Mouse (Mus musculus) stomach, embryonic 14.5 days (tissue): ENCODE measurements around the gene Etfbkmt. TPM values are rescaled to one million over a fixed set of nuclear protein-coding genes. Genes with fewer than 3 reads are reported as not detected.
"Not testable (repeated sequence)": the region's sequence is repeated elsewhere in the genome, so short reads cannot be mapped to it uniquely, and the experiment has no call there.

Experiments used
- ATAC-seq: fragments of 200-750 bp; cut with Nextera tagmentation; 2 replicates; pipeline ENCODE4 v1.8.0; 2017; ENCODE audit warnings: low read depth, moderate TSS enrichment; ENCODE audit not compliant: insufficient number of reproducible peaks, insufficient read depth, low FRiP score
- H3K27ac ChIP-seq: fragments of 300-500 bp; sonication (generic); 2 replicates; pipeline ENCODE4 v1.5.1; 2014; ENCODE audit warnings: mild to moderate bottlenecking, low read length, moderate library complexity, mixed read lengths
- H3K27me3 ChIP-seq: fragments of 300-500 bp; sonication (generic); 2 replicates; pipeline ENCODE4 v1.6.1; 2014; ENCODE audit warnings: low read length, control low read depth, mixed read lengths; ENCODE audit not compliant: control insufficient read depth, insufficient read depth
- H3K36me3 ChIP-seq: fragments of 300-500 bp; sonication (generic); 2 replicates; pipeline ENCODE4 v1.6.1; 2014; ENCODE audit warnings: mild to moderate bottlenecking, control low read depth, low read length, moderate library complexity, mixed read lengths; ENCODE audit not compliant: control insufficient read depth, insufficient read depth
- H3K4me1 ChIP-seq: fragments of 300-500 bp; sonication (generic); 2 replicates; pipeline ENCODE4 v1.6.1; 2014; ENCODE audit warnings: low read length, control low read depth, mixed read lengths; ENCODE audit not compliant: control insufficient read depth, insufficient read depth
- H3K4me2 ChIP-seq: fragments of 300-500 bp; sonication (generic); replicated peaks from 2 replicates; pipeline ENCODE4 v1.6.1; 2014; ENCODE audit warnings: low read depth, low read length, control low read depth
- H3K4me3 ChIP-seq: fragments of 300-500 bp; sonication (generic); 2 replicates; pipeline ENCODE4 v1.5.1; 2014; ENCODE audit warnings: low read depth, low read length, control low read depth
- H3K9ac ChIP-seq: fragments of 300-500 bp; sonication (generic); replicated peaks from 2 replicates; pipeline ENCODE4 v1.6.1; 2014; ENCODE audit warnings: low read depth, mild to moderate bottlenecking, control low read depth, low read length, moderate library complexity, mixed read lengths
- H3K9me3 ChIP-seq: fragments of 300-500 bp; sonication (generic); 2 replicates; pipeline ENCODE4 v1.6.1; 2016; ENCODE audit warnings: low read depth, low read length, control low read depth; ENCODE audit not compliant: control insufficient read depth
- WGBS: fragments of 180-500 bp; shearing (Covaris S2); extraction: QIAGEN DNeasy Blood & Tissue Kit; methylation state at CpG from one replicate; pipeline ENCODE4 v1.1.7; 2014; 5-methylcytosine and 5-hydroxymethylcytosine counted together
- polyA plus RNA-seq: library from polyadenylated mRNA; unstranded; fragments of >200 nt; fragmentation: Nextera tagmentation; extraction: Ambion mirVana; gene quantifications from 2 replicates; pipeline ENCODE4 v1.2.1, GENCODE M21; 2014

The Etfbkmt gene
- polyA plus RNA-seq, 1 experiment from 2014 or later = 18.8 TPM

DNA sequence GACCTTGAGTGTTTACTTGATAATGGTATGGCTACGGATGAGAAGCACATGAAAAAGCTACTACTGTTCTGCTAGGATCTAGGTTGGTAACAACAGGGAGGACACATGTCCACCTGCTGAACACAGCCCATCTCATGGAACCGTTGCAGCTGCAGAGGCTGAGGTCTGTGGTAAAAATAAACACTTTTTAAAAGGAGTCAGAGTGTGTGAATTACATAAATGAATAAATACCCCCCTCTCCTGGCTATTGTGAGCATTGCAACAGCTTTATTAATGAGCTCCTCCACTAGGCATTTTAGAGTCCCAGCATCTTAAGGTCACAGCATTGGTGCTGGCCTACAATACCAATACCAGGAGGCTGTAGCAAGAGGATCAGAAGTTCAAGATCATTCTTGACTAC lies 19.8 kb upstream of the Etfbkmt start:
- Histone ChIP-seq H3K36me3 (no peaks in the 10 kb centered on the region), H3K4me3 (no peak overlapping the region), H3K9me3 (no peaks in the 10 kb centered on the region), H3K9ac (no peak overlapping the region), H3K4me2 (no peak overlapping the region), H3K27ac (no peak overlapping the region), H3K27me3 (no peaks in the 10 kb centered on the region), H3K4me1 (no peaks in the 10 kb centered on the region)
- ATAC-seq = peak; percentile 54; the same call in 1 of the 2 replicates
- 11% methylated on average over 2 of the region's 2 CpGs for WGBS

DNA sequence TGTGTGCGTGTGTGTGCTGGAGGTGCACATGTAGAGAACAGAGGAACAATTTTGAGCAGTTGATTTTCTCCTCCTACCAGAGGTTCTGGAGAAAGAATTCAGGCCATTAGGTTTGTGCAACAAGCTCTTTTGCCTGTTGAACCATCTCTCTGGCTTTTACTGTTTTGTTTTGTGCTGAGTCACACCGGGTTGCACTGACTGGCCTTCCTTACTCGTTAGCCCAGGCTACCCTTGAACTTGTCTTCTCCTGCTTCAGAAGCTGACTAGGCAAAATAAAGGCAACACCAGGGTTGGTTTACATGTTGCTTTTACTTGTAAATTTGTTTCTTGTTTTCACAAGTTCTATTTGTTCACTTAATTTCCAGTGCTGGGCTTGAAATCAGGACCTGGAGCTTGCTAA lies 16.6 kb upstream of the Etfbkmt start:
- no peaks in the 10 kb centered on the region for H3K27me3 ChIP-seq
- H3K4me2 ChIP-seq = no peak overlapping the region
- no peak overlapping the region for H3K27ac ChIP-seq
- no peak overlapping the region for H3K9ac ChIP-seq
- no peaks in the 10 kb centered on the region for H3K4me1 ChIP-seq
- H3K36me3 ChIP-seq = no peaks in the 10 kb centered on the region
- WGBS = 80% methylated on average over 3 of the region's 3 CpGs
- no peaks in the 10 kb centered on the region for H3K9me3 ChIP-seq
- no peak for ATAC-seq
- no peak overlapping the region for H3K4me3 ChIP-seq

GRCm38 (mm10) chr6:149126675-149127074 lies 13.0 kb upstream of the Etfbkmt start:
- Histone ChIP-seq H3K4me2 (no peak overlapping the region), H3K4me1 (no peaks in the 10 kb centered on the region), H3K4me3 (no peak overlapping the region), H3K27ac (no peak overlapping the region), H3K9ac (no peak overlapping the region), H3K27me3 (no peaks in the 10 kb centered on the region), H3K9me3 (no peaks in the 10 kb centered on the region), H3K36me3 (no peaks in the 10 kb centered on the region)
- WGBS = 68% methylated on average over 4 of the region's 4 CpGs
- ATAC-seq = no peak

GRCm38 (mm10) chr6:149129870-149130269 lies 9.8 kb upstream of the Etfbkmt start, which contains the start of gene Gm10203:
Gene Gm10203 (plus strand): TSS chr6:149130170.
- H3K4me2 ChIP-seq, H3K36me3 ChIP-seq, H3K4me1 ChIP-seq, H3K4me3 ChIP-seq, H3K9ac ChIP-seq, H3K27ac ChIP-seq, ATAC-seq, H3K9me3 ChIP-seq, H3K27me3 ChIP-seq: not testable (repeated sequence)
- WGBS = 88% methylated on average over 8 of the region's 8 CpGs

GRCm38 (mm10) chr6:149131111-149131510 lies 8.5 kb upstream of the Etfbkmt start:
- H3K9me3 ChIP-seq = no peaks in the 10 kb centered on the region
- WGBS = 41% methylated on average over 3 of the region's 3 CpGs
- no peak overlapping the region for H3K9ac ChIP-seq
- no peaks in the 10 kb centered on the region for H3K27me3 ChIP-seq
- H3K27ac ChIP-seq = no peak overlapping the region
- H3K36me3 ChIP-seq = no peaks in the 10 kb centered on the region
- no peak for ATAC-seq
- H3K4me3 ChIP-seq = no peak overlapping the region
- no peak overlapping the region for H3K4me2 ChIP-seq
- H3K4me1 ChIP-seq = 0 out of 2 replicates have a peak, but pooled peaks cover 5% of the 10 kb centered on the region

- 30% methylated on average over 5 of the region's 5 CpGs for WGBS
- 0 out of 2 replicates have a peak, but pooled peaks cover 5% of the 10 kb centered on the region for H3K4me1 ChIP-seq
Observed at GRCm38 (mm10) chr6:149132311-149133077, 7.2 kb upstream of the Etfbkmt start.

GRCm38 (mm10) chr6:149134391-149135150 lies 5.1 kb upstream of the Etfbkmt start:
- Histone ChIP-seq H3K36me3 (no peaks in the 10 kb centered on the region), H3K4me2 (no peak overlapping the region), H3K4me3 (no peak overlapping the region), H3K27ac (peak overlapping the region; percentile 16; the same call in 1 of the 2 replicates), H3K4me1 (0 out of 2 replicates have a peak, but pooled peaks cover 5% of the 10 kb centered on the region), H3K9ac (no peak overlapping the region), H3K27me3 (no peaks in the 10 kb centered on the region), H3K9me3 (no peaks in the 10 kb centered on the region)
- WGBS = 15% methylated on average over 5 of the region's 5 CpGs
- ATAC-seq = no peak

More at GRCm38 (mm10) chr6:149132311-149133077, 7.2 kb upstream of the Etfbkmt start:
- Histone ChIP-seq H3K9ac (no peak overlapping the region), H3K27me3 (no peaks in the 10 kb centered on the region), H3K27ac (no peak overlapping the region), H3K4me3 (no peak overlapping the region), H3K9me3 (no peaks in the 10 kb centered on the region), H3K4me2 (no peak overlapping the region), H3K36me3 (no peaks in the 10 kb centered on the region)
- no peak for ATAC-seq

DNA sequence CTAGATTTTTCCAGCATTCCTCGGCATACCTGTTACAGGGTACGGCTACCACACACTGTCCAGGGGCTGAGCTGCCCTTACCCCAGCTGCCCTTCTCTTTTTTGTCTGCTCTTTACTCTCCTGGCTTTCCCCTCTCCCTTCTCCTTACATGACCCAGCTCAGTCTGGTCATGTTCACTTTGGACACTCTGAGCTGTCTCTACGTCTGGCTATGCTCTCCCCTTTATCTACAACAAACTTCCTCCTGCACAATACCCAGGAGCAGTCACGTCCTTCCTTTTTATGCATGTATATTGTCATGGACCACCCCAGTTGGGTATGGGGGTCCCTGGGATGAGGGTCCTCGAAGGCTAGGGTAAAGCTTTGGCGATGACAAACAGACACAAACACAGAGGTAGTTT lies 4.0 kb upstream of the Etfbkmt start:
- Histone ChIP-seq H3K36me3 (no peaks in the 10 kb centered on the region), H3K27ac (no peak overlapping the region), H3K9ac (no peak overlapping the region), H3K4me3 (no peak overlapping the region), H3K9me3 (no peaks in the 10 kb centered on the region), H3K27me3 (no peaks in the 10 kb centered on the region), H3K4me1 (0 out of 2 replicates have a peak, but pooled peaks cover 5% of the 10 kb centered on the region), H3K4me2 (no peak overlapping the region)
- ATAC-seq = no peak
- 66% methylated on average over 6 of the region's 6 CpGs for WGBS
